Mouse (Mus musculus) thymus, postnatal 4 days (tissue): ENCODE measurements around the gene Abcc9.

Experiments
- DNase-seq: peaks from one replicate; pipeline ENCODE4 v3.0.0; 2021

Gene Abcc9

DNA sequence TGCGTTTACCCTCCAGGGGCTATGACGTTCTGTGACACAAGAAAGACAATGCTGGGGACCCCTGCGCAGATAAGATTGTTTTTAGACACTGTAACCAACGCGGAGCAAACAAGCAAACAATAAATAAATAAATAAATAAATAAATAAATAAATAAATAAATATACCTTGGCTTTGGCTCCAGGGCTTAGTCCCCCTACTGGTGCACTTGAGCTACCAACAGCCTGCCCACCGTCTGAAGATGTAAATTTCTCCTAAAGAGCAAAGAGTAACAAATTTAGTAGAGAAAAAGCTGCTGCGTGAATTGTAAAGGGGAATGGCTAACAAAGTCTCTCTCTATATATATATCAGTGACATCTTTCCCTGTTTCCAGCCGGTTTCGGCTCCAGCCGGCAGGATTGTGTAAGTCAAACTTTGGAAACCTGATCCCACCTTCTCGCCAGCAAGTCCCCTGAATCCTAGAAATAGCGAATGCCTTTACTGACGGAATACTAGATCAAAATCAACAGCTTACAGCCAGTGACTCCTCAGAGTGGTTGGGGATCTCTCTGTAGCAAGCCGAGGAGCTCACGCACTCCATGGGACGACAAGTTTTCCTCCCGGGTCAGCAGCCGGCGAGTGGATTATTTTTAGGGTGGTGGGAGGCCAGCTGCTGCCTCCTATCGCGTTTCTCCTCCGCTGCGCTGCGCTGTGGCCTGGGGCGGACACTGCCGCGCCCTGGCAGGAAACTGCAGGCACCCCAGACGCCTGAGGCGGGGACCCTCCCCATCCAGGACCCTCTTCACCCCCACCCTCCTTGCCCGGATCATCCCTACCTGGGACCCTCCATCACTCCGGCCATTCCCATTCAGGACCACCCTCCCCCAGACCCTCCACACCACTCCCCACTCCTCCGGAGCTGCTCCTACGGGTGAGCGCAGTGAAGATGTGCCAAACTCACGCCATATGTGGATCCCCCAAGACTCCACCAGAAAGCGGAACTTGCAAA lies at the start of gene Abcc9:
TSS of gene Abcc9 (minus strand) at position 664 of the 986 bp plus-strand sequence.
- peak; percentile 23 for DNase-seq

DNA sequence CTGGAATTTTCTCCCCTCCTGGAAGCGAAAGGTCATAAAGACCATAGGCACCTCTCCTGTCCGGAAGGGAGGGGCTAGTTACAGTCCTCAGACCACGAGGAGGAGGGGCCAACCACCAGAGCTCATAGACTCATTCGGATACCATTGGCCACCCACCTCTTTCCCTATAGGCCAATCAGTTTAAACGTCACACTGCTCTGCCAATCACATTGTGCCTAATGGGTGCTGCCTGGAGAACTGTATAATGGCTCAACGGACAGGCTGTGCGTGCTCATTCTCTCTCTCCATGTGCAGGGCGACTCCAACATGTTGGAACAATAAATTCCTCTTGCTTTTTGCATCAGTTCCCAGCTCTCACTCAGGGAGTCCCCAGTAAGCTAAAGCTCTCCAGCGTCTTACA lies 49.2 kb upstream of the Abcc9 start:
- DNase-seq: no peak

DNA sequence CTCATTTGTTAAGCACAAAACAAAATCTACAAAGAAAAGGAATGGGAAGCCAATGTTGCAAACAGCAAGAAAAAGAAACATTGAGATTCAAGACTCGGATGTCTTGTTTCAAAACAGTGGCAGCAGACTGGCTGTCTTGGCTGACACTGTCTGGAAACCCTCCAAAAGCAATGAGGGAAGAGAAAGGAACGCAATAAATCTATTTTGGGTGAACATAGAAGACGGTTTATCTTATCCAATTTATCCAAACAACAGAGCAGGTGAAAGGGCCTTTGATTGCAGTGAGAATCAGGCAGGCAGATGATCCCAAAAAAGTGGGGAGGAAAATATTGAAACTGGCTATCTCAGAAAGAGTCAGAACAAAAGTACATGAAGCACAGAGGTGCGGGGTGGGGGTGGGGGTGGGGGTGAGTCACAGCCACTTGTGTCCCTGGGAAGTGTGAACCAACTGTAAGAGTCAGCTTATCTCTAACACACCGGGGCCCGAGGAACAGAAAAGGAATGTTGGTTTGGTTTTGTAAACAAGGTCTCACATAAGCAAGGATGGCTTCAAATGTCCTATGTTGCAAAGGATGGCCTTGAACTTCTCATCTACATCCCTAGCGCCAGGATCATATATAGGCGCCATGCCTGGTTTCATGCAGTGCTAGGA lies 46.1 kb upstream of the Abcc9 start:
- DNase-seq: no peak

DNA sequence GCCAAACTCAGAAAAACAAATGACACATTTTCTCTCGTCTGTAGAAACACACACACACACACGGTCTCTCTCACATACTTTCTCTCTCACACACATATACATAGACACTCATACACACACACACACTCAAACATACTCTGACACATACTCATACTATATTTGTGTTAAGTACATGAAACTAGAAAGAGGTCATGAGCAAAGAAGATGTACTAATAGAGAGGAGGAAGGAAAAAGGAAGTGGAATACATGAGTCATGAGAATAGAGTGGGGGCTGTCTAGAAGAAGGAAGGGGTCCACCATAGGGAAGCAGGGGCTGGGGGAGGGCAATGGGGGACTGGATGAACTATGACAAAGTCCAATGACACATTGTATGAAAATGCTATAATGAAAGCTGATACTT lies 45.0 kb upstream of the Abcc9 start:
- DNase-seq: no peak

DNA sequence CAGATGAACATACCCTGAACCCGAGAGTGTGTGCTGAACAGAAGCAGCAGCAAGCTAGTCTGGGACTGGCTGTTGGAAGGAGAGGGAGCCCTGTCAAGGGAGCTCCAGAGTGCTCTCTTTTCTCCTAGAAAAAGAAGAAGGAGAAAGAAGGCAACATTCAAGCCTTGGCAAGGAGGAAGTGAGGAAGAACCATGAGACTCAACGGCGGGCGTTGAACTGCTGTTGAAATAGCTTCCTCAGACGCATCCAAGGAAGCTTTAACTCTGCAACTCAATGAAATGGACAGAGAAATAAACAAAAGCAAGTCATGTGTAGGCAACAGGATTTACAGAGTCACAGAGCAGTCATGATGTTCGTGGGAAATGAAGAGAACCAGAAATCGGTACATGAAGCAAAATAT lies 44.6 kb upstream of the Abcc9 start:
- no peak for DNase-seq

DNA sequence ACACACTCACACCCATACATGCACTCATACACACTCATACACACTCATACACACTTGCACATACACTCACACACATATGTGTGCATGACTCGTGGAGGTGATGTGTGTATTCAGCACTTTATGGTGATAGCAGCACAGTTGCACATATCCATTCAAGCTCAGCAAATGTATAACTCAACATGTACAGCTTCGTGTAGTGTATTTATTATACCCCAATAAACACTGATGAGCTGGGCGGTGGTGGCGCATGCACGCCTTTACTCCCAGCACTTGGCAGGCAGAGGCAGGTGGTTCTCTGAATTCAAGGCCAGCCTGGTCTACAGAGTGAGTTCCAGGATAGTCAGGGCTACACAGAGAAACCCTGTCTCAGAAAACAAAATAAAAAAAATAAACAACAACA lies 43.4 kb upstream of the Abcc9 start:
- no peak for DNase-seq

DNA sequence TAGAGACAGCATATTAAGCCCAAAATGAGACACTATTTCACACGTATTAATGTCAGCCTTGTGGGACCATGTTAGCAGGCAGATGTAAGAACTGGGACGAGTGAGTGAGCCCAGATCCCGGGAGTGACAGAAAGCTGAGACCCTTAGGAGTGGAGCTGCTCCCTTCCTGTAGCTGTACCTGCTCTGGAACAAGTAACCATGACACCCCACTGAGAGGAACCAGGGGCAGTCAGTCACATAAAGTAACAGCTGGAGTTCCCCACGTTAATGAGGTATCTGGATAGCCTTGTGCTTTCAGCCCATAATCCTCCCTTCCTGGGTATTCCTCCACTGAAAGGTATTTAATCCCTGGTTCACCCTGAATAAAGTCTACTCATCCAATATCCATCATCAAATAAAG lies 41.1 kb upstream of the Abcc9 start:
- no peak for DNase-seq

DNA sequence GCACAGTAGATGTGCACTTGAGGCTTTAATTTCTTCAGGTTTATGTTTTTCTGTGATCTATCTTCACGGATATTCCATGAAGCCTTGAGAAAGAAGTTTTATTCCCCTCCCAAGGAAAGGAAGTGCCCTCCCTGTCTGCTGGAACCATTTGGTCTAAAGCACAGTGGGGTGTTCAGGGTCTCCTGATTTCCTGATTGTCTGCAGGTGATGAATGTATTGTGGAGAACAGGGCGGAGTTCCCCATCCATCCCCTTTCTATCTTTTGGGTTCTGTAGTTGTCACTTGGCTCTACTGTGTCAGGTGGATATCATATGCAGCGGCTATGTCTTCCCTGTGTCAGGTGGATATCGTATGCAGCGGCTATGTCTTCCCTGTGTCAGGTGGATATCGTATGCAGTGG lies 39.6 kb upstream of the Abcc9 start:
- no peak for DNase-seq

DNA sequence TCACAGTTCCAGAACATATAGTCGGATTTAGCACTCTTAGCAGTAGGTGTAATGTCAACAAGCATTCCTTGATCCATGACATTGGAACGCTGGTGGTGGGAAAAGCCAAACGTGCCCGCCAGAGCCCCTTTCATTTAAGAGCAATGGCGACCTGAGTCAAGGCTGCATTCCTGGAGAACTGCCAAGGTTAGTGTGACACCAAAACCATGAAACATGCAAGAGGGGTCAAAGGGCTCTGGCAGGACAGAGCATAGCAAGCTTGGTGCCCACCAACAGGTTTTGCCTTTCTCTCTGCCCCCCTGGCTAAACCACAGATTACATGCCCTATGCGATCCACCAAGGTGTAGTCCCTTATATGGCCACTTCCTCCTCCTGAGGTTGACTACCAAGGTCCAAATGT lies 36.5 kb upstream of the Abcc9 start:
- no peak for DNase-seq

DNA sequence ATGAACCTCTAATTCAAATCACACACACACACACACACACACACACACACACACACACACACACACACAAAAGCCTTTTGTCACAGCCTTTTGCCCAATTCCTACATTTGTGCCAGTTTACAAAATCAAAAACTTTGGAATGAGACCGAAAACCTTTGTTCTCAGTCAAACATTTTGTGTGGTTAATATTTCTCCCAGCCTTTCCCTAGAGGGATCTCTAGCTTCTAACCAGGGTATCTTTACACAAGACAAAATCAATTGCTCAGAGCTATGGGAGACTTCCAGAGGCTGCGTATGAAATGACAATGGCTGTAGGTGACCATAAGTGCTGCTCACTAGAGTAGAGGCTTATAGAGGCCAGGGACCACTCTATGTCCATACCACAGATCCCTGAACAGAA lies 36.1 kb upstream of the Abcc9 start:
- DNase-seq: no peak

DNA sequence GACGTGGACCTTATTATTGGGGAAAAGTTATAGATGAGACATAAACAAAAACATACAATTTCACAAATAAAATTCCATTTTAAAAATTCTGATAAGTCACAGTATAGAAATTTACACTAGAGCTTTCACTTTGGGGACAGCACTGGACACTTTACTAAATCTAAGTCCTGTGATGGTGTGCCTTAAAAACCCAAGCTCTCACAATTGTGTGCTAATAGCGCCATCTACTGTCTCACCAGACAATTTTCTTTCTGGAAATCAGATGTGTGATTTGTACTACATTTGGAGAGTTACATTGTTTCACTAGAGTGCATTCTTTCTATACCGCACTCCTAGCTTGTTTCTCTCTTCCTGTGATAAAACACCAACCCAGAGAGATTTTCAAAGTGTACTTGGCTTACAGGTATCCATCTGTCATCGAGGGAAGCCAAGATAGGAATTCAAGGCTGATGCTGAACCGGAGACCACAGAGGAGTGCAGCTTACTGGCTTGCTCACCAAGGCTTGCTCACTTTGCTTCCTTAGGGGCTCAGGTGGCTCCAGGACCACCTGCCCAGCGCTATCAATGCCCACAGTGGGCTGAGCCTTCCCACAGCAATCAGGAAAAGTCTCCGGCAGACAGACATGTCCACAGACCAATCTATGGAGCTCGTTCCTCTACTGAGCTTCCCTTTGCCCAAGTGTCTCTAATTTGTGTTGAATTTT lies 33.3 kb upstream of the Abcc9 start:
- DNase-seq: no peak

DNA sequence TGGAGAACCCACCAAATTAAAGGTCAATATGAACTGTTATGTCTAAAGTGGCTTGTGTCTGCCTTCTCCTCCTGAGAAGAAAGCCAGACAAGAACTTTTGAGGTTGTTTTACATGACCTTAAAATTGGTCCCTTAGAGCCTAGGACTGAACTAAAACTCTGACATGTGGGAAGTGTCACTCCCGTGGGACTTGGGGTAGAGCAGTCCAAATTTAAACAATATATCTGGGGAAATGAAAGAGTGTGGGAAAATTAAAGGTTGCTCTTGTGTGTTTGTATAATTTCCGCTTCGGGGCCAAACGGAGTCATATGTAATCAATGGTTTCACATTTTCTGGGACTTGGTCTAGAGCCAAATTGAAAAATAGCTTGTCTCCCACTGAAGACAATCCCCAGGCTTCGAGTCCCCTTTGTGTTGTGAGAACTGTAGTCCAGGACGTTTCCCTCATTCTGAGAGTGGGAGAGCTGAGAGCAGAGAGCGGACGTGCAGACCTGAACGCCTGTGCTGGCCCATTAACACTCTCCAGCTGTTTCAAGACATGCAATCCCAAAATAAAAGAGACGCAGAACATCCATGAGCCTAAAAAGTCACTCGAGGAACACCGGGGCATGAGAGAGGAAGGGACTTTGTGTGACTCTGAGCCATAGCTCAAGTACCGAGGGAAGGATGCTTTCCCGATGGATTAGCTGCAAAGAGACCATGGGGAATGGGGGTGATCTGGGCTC lies 30.6 kb upstream of the Abcc9 start:
- no peak for DNase-seq

DNA sequence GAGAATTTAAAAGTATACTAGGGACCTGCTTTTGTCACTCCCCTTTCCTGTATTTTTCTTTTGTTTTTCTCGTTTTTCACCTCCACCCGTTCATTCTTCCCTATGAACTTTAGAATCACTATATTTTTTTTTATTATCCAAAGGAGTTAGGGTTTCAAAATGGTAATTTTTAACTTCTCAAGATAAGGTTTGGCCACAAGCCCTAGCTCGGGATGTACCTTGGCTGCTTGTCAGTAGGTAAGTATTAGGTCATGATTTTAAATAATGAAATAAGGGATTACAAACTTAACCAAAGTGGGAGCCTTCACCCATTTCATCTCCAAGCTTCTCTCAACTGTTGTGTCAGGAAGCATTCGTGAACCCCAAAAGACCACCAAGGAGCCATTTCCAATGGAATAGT lies 23.9 kb upstream of the Abcc9 start:
- DNase-seq: no peak

DNA sequence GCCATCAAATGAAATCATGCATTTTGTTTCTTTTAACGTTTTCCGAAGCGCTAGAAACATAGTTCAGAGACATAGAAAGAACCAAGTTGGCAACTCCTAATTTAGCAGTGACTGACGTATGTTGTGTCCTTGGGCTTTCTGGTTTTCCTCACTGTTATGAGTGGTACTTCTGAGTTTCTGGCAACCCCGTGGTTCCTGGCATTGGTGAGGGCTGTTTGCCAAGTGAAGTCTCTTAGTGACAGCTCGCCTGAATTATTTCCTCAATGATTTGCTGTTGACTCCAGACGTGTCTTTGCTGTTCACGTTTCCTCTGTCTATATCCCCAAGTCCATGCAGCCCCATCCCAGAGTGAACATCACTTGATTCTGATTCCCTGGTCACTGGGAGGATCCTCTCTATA lies 19.6 kb upstream of the Abcc9 start:
- DNase-seq: no peak

DNA sequence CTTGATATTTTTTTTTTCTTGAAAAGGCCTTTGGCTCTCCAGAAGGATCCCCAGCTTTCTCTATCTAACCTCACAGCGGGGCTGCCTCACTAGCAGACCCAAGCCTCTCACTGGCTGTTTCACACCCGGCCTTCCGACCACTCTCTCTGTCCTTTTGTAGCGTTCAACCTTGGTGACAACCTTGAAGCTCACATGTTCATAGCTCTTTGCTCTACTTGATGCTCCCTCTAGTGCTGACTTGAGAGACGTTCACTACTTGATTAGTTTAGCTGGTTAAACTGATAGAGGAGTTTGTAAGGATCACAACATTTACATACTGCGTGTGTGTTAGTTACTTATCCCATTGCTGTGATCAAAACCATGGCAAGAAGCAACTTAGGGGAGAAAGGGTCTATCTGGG lies 18.5 kb upstream of the Abcc9 start:
- DNase-seq: no peak

DNA sequence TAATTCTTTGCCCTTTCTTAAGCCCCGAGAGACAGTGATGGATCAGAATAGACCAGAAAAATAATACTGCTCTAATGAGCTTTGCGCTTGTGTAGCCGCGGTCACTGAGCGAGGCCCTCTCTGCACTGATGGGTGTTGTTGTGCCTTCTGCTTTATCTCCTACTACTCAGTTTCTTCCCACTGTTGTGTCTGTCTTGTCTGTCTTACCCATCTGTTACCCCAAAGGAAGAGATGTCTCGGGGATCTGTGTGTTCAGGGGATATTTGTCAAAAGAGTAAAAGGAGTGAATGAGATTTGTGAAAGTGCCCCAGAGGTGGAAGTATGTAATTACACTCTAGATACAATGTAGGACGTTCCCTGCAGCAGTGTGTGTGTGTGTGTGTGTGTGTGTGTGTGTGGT lies 16.1 kb upstream of the Abcc9 start:
- DNase-seq: no peak

DNA sequence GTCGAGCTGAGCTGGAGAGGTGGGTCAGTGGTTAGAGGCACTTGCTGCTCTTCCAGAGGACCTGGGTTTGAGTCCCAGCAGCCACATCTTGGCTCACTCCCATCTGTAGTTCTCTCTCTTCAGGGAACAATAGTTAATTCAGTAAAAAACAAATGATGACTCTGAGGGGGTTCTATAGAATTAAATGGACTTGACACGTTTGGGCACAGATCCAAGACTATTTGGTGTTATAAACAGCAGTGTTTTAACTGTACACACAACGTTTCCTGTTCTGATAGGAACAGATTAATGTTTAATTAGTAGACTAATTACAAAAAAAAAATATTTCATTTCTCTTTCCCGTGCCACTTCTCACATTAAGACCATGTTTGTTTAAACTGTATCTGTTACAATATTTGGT lies 15.1 kb upstream of the Abcc9 start:
- DNase-seq: no peak

DNA sequence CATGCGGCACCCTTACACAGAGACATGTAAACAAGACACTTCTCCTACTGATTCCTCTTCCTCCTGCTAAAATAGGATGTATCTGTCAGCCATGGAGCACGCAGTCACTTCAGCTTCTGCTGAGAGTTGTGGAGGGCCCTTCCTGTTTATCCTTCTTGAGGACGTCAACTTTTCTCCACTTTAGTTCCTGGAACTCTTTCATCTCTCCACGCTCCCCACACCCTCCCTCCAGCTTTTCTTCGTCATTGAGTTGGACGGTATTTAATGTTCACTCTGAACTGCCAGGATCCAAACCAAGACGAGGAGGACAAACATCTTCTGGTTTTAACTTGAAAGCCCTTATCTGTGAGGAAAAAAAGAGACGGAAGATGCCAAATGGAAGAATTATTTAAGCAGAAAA lies 12.9 kb upstream of the Abcc9 start:
- DNase-seq: no peak

DNA sequence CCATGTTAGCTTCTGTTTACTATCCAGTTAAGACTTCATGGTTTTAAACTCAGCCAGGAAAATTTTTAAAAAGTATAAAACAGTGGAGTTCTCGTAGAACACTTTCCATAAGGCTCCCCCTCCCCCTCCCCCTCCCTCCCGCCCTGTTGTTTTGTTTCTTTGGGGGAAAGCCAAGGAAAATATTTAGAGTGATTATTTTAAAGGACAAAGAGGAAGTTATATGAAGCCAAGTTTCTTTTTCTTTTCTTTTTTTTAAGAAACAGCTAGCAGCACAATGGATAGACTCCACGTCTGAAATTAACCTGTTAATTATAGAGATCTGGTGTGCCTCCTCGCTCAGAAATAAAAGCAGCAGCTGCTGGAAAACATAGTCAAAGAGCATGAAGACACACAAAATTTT lies 9.0 kb upstream of the Abcc9 start:
- DNase-seq: no peak

DNA sequence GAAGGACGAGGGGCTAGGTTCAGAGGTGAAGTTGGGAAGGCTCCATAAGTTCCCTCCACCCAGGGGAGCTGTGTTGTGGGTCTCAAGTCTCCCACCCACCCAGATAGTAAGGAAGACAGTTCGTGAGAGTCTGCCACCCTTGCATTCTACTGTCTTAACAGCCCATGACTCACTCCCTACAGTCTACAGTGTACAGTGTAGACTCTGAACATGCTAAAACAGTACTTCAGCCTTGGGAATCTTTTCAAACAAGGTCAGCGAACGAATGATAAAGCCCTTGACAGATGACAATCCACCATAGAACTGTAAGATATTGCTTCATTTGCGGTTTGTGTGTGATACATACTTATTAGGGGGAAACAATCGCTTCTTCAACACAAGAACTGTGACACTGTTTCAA lies 8.6 kb upstream of the Abcc9 start:
- no peak for DNase-seq

DNA sequence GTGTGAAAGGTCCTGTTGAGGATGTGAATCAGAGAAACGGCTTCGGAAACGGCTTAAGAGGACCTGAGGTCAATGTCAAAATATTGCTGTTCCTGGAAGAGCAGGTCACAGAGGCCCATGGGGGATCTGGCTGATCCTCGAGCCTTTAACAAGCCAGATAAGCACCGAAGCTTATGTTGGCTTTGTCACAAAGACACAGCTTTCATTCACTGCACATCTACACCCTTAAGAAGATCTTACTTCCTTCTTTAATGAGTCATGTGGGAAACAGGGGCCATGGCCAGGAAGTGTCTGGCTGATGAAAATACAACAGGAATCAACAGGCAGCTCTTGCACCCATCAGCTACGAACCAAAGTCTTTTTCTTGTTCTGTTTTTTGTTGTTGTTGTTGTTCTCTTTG lies 6.3 kb upstream of the Abcc9 start:
- no peak for DNase-seq

DNA sequence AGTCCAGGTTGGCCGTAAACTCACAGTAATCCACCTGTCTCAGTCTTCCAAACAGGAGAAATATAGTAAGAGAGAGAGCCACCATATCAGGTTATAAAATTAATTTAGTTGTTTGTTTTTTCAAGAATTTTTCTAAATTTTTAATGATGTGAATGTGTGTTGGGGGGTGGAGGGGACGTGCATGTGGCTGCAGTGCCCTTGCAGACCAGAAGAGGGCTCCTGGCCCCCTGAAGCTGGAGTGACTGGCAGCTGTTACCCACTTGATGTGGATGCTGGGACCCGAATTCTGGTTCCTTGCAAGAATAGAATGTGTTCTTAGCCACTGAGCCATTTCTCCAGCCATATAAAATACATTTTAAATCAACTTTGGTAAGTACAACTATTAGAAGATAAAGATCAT lies 4.6 kb upstream of the Abcc9 start:
- peak; percentile 53 for DNase-seq

DNA sequence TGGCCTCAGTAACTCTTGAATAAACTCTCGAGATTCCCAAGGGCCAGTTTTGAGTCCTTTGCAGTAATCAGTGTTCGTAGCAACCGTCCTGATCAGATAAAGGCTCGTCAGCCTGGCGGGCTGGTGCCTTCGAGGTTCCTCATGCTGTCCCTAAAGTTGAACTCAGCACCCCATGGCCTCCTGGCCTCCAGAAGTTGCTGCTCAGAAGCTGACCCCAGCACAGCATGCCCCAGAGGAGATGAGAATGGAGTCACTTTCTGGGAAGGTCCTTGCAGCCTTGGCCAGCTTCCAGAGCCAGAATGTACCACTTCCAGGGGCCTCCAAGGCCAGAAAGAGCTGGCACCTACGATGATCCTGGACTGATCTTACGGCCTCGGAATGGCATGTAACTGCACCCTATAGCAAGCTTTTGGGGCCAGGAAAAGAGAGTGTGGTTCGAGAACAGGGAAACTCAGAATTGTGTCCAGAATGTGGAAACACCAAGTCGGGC lies 1.4 kb upstream of the Abcc9 start:
- DNase-seq: no peak
